Mouse (Mus musculus) v-Abl transformed pro-B cells (cell line): Measurements from ENCODE around the gene Arhgap44.

Source experiments
- in situ Hi-C, 2 experiments: fragments of 400-800 bp; cut with MboI; formaldehyde crosslinking; loops; one replicate each; pipeline ENCODE4 v1.15.1; 2025; ENCODE audit not compliant: unreplicated experiment in 2 of 2

Gene Arhgap44

GRCm38 (mm10) chr11:65142838-65143417, 19.8 kb downstream of the Arhgap44 start:
- in situ Hi-C loops: no loop called here

DNA sequence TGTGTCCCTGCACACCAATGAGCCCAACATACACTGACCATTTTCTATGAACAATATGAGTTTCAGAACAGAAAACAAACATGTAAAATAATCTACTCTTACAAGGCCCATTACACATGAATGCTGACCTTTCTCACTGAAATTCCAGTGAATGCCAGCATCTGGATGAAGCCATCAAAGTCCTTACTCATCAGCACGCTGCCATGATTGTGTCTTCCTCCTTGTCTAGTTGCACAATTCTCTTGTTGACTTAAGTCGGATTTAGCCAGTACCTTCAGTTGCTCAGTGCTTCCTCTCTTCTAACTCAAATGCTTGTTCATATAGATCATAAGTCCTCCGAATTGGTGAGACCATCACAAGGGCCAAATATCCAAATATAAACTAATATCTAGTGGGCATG, 23.7 kb downstream of the Arhgap44 start:
- in situ Hi-C loops: no loop called here

- in situ Hi-C loops: no loop called here
Observed at GRCm38 (mm10) chr11:65137145-65137652, 25.6 kb downstream of the Arhgap44 start.

- in situ Hi-C loops: no loop called here
Observed at GRCm38 (mm10) chr11:65135251-65135739, 27.5 kb downstream of the Arhgap44 start.

- in situ Hi-C loops: no loop called here
Observed at GRCm38 (mm10) chr11:65133661-65134060, 29.1 kb downstream of the Arhgap44 start.

- in situ Hi-C loops: no loop called here
Observed at GRCm38 (mm10) chr11:65129110-65129509, 33.7 kb downstream of the Arhgap44 start.

DNA sequence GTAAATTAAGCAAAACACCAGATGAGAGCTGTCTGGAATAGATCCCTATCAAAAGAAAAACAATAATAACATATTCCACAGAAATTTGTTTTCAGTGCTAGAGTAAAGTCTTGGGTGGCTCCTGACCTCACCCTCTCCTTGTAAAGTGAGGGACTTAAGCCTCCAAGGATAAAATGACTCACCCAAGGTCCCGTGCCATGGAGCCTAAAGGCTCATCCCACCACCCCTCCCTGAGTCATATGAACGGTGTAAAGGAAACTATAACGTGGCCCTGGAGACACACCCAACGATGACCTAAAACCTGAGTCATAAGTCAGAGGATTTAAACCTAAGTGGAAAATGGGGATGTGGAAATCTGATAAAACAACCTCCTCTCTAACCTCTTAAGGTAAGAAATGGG, 34.1 kb downstream of the Arhgap44 start:
- in situ Hi-C loops: no loop called here

DNA sequence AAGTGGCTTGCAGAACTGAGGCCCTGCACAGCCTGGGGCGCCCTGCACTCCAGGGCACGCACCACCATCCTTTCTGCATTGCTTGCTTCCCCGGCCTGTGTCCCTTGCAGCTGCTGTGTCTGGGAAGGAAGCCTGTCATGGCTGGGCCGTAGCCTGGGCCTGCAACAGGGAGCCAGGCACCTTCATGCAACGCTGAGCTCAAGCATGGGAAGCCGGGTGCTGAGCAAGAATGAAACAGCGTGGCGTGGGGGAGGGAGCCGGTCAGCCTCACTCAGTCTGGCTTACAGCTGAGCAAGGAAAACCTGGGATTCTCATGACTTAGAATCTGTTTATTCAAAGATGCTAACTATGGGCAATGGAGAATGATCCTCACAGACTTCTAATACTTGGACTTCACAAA, 36.2 kb downstream of the Arhgap44 start:
- in situ Hi-C loops: no loop called here

DNA sequence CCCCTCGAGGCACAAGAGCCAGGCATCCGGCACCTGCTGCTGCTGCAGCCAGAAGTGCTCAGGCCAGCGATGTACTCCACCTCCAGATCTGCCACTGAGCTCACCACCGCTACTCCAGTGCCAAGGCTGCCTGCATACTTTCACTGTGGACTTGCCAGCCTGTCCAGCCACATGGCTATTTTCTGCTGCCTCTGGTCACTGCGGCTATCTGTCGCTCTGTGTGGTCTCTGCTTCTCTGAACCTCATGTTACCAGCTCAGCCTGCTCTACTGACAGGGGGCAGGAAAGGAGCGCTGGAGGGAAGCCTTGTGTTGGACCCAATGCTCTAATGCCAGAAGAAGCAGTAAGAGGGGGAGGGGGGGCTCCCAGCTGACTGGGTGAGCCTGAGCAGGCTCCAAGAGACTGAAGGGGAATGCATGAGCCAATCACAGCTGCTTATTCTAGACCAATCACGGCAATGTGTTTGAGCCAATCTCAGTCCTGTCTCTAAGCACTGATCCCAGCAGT, 37.8 kb downstream of the Arhgap44 start:
- in situ Hi-C loops: no loop called here

DNA sequence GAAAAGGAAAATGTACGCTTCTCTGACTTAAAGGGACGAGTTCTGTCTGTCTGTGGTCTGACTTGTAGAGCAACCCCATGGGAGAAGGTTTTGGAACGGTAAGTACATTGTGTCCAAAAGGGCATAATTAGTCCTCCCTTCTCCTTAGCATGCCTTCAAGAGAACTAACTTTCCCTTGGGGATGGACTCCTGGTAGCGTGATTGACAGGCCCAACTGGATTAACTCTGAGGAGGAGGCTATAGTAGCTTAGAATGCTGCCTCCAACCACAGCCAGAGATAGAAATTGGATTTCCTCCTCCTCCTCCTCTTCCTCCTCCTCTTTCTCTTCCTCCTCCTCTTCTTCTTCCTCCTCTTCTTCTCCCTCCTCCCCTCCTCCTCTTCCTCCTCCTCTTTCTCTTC, 42.5 kb downstream of the Arhgap44 start:
- in situ Hi-C loops: no loop called here

DNA sequence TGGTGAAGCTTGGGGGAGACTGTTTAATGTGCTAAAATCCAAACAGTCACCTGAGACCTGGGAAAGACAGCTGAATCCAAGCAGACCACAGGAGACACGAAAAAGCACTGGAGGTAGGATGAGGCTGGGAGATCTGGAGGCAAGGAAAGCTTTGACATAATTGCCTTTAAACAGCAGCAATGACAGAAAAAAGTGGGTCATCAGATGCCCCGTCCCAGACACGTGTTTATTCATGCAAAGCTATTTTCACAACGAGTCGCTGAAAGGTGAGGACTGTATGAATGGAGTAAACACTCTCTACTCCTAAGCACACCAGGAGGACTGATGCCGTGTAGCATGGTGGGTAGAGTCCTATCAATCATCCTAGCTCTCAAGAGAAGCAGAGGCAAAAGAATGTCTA, 47.0 kb downstream of the Arhgap44 start:
- in situ Hi-C loops: no loop called here

DNA sequence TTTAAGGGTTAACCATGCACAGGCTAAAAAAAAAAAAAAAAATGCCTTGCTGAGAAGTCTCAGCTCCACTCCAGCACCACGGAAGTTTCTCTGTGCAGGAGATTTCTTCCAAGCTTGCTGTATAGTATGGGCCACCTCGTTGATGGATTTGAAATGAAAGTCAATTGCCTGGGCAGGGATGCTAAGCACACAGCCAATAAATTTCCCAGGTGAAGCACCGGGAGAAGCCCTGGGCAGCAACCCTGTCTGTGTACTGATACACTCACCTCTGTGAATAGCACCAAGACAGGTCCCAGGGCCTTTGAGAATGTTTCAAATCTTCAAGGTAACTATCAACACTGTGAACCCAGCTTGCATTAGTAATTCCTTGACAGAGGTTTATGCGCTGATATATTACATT, 50.7 kb downstream of the Arhgap44 start:
- in situ Hi-C loops: no loop called here

DNA sequence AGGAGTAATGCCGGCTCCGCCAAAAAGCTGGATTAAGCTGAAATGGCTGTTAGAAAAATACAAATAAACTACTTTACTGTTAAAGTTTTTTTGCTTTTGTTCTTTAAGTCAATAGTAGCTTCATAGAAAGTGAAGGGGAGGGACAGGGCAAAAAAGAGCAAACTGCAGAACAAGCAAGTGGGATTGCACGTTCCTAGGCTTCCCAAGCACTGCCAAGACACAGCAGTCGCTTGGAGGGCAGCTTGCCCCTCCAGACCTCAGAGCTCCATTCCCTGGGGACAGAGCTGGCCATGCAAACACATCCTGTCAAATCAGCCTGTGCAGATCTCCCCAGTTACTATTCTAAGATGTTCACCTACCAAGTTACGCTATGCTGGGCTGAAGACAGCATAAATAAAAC, 51.1 kb downstream of the Arhgap44 start:
- in situ Hi-C loops: no loop called here

DNA sequence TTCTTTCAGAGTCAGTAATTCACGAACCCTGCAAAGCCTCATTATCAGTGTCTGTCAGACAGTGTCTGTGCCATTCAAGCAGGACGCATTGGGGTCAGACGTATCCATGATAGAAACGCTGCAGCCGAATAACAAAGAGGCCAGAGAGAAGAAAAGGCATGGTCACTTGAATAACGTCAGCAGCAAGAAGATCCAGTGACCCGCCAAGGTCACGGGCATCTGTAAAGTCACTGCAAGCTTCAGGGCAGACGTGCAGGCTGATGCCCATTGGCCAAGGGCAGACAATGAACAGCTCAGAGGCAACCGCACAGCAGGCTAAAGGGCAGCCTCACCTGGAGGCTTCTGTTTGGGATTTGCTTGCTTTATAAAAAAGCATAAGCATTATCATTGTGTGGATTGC, 52.7 kb downstream of the Arhgap44 start:
- in situ Hi-C loops: no loop called here

- in situ Hi-C loops: no loop called here
Observed at GRCm38 (mm10) chr11:65107734-65108171, 55.0 kb downstream of the Arhgap44 start.

DNA sequence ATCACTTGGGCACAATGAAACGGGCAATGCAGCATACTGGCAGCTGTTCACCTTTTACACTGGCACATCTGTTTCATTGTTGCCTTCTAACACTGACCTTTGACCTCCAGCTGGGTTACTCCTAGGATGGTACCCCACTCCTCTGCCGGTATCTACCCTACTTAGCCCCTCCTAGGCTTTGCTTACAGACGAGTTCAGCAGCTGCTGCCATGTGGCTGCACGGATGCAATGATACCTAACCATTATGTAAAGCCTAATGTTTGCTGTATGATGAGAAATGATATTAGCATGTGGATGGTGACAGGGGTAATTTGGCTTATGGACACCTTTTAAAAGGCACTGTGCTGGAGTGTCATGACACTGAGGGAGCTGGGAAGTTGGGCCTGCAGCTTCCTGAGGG, 55.6 kb downstream of the Arhgap44 start:
- in situ Hi-C loops: no loop called here

DNA sequence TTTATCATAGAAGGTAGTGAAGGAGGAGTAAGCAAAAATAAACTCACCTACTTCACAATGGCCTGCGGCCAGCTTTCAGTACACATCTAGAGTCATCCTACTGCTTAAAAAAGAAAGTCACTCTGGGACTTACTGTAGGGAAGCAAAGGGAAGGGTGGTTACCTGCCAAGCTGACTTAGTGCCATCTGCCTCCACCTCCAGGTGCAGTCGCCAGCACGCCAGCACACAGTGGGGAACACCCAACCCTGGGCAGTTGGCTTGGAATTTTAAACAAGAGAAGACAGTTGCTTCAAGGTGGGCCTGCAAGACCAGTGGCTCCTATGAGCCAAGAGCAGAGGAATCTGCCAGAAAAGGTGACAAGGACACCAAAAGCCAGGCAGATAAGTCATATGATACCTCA, 58.7 kb downstream of the Arhgap44 start:
- in situ Hi-C loops: no loop called here

- in situ Hi-C loops: no loop called here
Observed at GRCm38 (mm10) chr11:65101206-65101605, 61.6 kb downstream of the Arhgap44 start.

DNA sequence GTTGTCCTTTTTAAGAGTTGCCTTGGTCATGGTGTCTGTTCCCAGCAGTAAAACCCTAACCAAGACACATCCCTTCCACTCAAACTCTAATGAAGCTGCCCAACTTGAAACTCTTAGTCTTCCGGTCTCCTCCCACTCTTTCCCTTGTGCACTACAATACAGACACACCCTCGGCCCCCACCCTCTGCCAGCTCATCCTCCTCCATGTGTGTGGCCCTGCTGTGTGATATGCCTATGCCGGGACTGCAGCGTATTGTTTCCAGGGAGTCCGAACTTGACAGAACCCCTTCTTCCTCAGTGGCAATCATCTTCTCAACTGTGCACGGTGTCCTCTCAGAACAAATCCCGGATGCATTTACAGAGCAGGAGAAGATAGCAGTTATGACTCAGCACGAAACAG, 62.7 kb downstream of the Arhgap44 start:
- in situ Hi-C loops: no loop called here

- in situ Hi-C loops: no loop called here
Observed at GRCm38 (mm10) chr11:65097526-65098070, 65.2 kb downstream of the Arhgap44 start.

- in situ Hi-C loops: no loop called here
Observed at GRCm38 (mm10) chr11:65096866-65097265, 65.9 kb downstream of the Arhgap44 start.

- in situ Hi-C loops: no loop called here
Observed at GRCm38 (mm10) chr11:65092851-65093250, 69.9 kb downstream of the Arhgap44 start.
